Mouse (Mus musculus) erythroid progenitor cell, adult 5-6 weeks (primary cell): Measurements from ENCODE around the gene Gm21680. TPM values are rescaled to one million over a fixed set of nuclear protein-coding genes. Genes with fewer than 3 reads are reported as not detected.
A peak's percentile ranks its signal among the peaks of the same experiment; 100 is the strongest.
"Not testable (repeated sequence)": the region's sequence is repeated elsewhere in the genome, so short reads cannot be mapped to it uniquely, and the experiment has no call there.

ENCODE experiments used
- ATAC-seq: replicated peaks from 2 replicates; pipeline ENCODE4 v1.8.0; 2016; ENCODE audit warnings: moderate number of reproducible peaks, mild to moderate bottlenecking, moderate TSS enrichment, inconsistent platforms; ENCODE audit not compliant: poor library complexity, low FRiP score, severe bottlenecking
- total RNA-seq, 2 experiments: library from RNA; stranded (forward) in 1 of 2; stranded (reverse) in 1 of 2; fragments of 150-400 nt in 1 of 2; fragments of 186-747, 209-891 nt in 1 of 2; gene quantifications; 2 replicates each; pipeline versions ENCODE4 v1.2.3 to v1.2.4; 2015 to 2017; ENCODE audit warnings: low replicate concordance in 2 of 2

Gm21680 gene
- total RNA-seq (2015; ENCODE audit: low replicate concordance), result not detected in 2 replicates
- not detected in 2 replicates for total RNA-seq (2017; ENCODE audit: low replicate concordance)

GRCm38 (mm10) chr5:25972563-25972962 is at the start of gene Gm21680:
Gene Gm21680, minus strand, starts transcription at chr5:25972663.
- ATAC-seq, result not testable (repeated sequence)

- not testable (repeated sequence) for ATAC-seq
These were observed 35.2 kb upstream of the Gm21680 start for GRCm38 (mm10) chr5:26007697-26008096.

- peak; percentile 59 for ATAC-seq
These were observed 34.7 kb upstream of the Gm21680 start for GRCm38 (mm10) chr5:26006937-26007695.

GRCm38 (mm10) chr5:26004698-26005097 is 32.2 kb upstream of the Gm21680 start, which contains the start of gene Gm1979:
Gene Gm1979, minus strand, starts transcription at chr5:26004798.
- ATAC-seq, result not testable (repeated sequence)

- ATAC-seq, result not testable (repeated sequence)
These were observed 16.1 kb upstream of the Gm21680 start, which contains the start of gene Gm21698 for GRCm38 (mm10) chr5:25988550-25988949. Gene Gm21698, minus strand, starts transcription at chr5:25988650.

GRCm38 (mm10) chr5:25957050-25957449 is 15.4 kb downstream of the Gm21680 start:
- not testable (repeated sequence) for ATAC-seq

GRCm38 (mm10) chr5:25956611-25957010 is 15.9 kb downstream of the Gm21680 start:
- peak; percentile 34; the same call in 1 of the 2 replicates for ATAC-seq

GRCm38 (mm10) chr5:25954317-25954716 is 18.1 kb downstream of the Gm21680 start, which contains the start of gene Gm21671:
Gene Gm21671, minus strand, starts transcription at chr5:25954417.
- not testable (repeated sequence) for ATAC-seq

- not testable (repeated sequence) for ATAC-seq
These were observed 27.1 kb downstream of the Gm21680 start for GRCm38 (mm10) chr5:25945391-25945790.

- ATAC-seq, result not testable (repeated sequence)
These were observed 30.2 kb downstream of the Gm21680 start, which contains the start of gene Gm21663 for GRCm38 (mm10) chr5:25942281-25942680. Gene Gm21663, minus strand, starts transcription at chr5:25942381.

Other genes starting within 250 kb of the Gm21680 start
- 0.72 TPM in 1 of 2 replicates, not detected in the other for gene Actr3b, start 212.7 kb downstream of the Gm21680 start, total RNA-seq (2015; ENCODE audit: low replicate concordance)
- not detected in 2 replicates for gene Actr3b, start 212.7 kb downstream of the Gm21680 start, total RNA-seq (2017; ENCODE audit: low replicate concordance)
- not detected in 2 replicates for gene Gm21663, start 30.3 kb downstream of the Gm21680 start, total RNA-seq (2015; ENCODE audit: low replicate concordance)
- gene Gm21663, start 30.3 kb downstream of the Gm21680 start, total RNA-seq (2017; ENCODE audit: low replicate concordance), result not detected in 2 replicates
- gene Gm21671, start 18.2 kb downstream of the Gm21680 start, total RNA-seq (2015; ENCODE audit: low replicate concordance), result not detected in 2 replicates
- gene Gm21671, start 18.2 kb downstream of the Gm21680 start, total RNA-seq (2017; ENCODE audit: low replicate concordance), result not detected in 2 replicates
- gene Gm21698, start 16.0 kb upstream of the Gm21680 start, total RNA-seq (2015; ENCODE audit: low replicate concordance), result not detected in 2 replicates
- gene Gm21698, start 16.0 kb upstream of the Gm21680 start, total RNA-seq (2017; ENCODE audit: low replicate concordance), result not detected in 2 replicates
- gene Gm1979, start 32.1 kb upstream of the Gm21680 start, total RNA-seq (2015; ENCODE audit: low replicate concordance), result not detected in 2 replicates
- not detected in 2 replicates for gene Gm1979, start 32.1 kb upstream of the Gm21680 start, total RNA-seq (2017; ENCODE audit: low replicate concordance)
- not detected in 2 replicates for gene Gm5862, start 50.3 kb upstream of the Gm21680 start, total RNA-seq (2015; ENCODE audit: low replicate concordance)
- gene Gm5862, start 50.3 kb upstream of the Gm21680 start, total RNA-seq (2017; ENCODE audit: low replicate concordance), result not detected in 2 replicates
- gene Speer4a, start 66.9 kb upstream of the Gm21680 start, total RNA-seq (2015; ENCODE audit: low replicate concordance), result not detected in 2 replicates
- not detected in 2 replicates for gene Speer4a, start 66.9 kb upstream of the Gm21680 start, total RNA-seq (2017; ENCODE audit: low replicate concordance)
- gene Gm7347, start 85.9 kb upstream of the Gm21680 start, total RNA-seq (2015; ENCODE audit: low replicate concordance), result not detected in 2 replicates
- not detected in 2 replicates for gene Gm7347, start 85.9 kb upstream of the Gm21680 start, total RNA-seq (2017; ENCODE audit: low replicate concordance)
- not detected in 2 replicates for gene Gm10471, start 116.6 kb upstream of the Gm21680 start, total RNA-seq (2015; ENCODE audit: low replicate concordance)
- gene Gm10471, start 116.6 kb upstream of the Gm21680 start, total RNA-seq (2017; ENCODE audit: low replicate concordance), result not detected in 2 replicates
- not detected in 2 replicates for gene 5031410I06Rik, start 132.7 kb upstream of the Gm21680 start, total RNA-seq (2015; ENCODE audit: low replicate concordance)
- gene 5031410I06Rik, start 132.7 kb upstream of the Gm21680 start, total RNA-seq (2017; ENCODE audit: low replicate concordance), result not detected in 2 replicates
- gene Gm10220, start 148.8 kb upstream of the Gm21680 start, total RNA-seq (2015; ENCODE audit: low replicate concordance), result not detected in 2 replicates
- not detected in 2 replicates for gene Gm10220, start 148.8 kb upstream of the Gm21680 start, total RNA-seq (2017; ENCODE audit: low replicate concordance)